Mouse (Mus musculus): ENCODE measurements around the gene Matn1. TPM values are rescaled to one million over a fixed set of nuclear protein-coding genes. Genes with fewer than 3 reads are reported as not detected.

Gene Matn1
- polyA plus RNA-seq, 1 experiment from 2014 or later: 0.41 TPM

- H3K4me2 ChIP-seq (replicated peaks; ENCODE audit: low read depth, low read length): no peak overlapping the region
- H3K27me3 ChIP-seq (ENCODE audit: control insufficient read depth, insufficient read depth, low read length): no peaks in the 10 kb centered on the region
- no peak overlapping the region for H3K9ac ChIP-seq (ENCODE audit: low read depth, low read length)
- peaks cover 15% of the 10 kb centered on the region; the same call in 1 of the 2 replicates for H3K4me1 ChIP-seq (ENCODE audit: control insufficient read depth, insufficient read depth, low read length)
- WGBS: 68% methylated on average over 10 of the region's 10 CpGs
- no peak for ATAC-seq (ENCODE audit: low FRiP score, low TSS enrichment)
- no peak overlapping the region for H3K4me3 ChIP-seq (ENCODE audit: low read length)
- H3K9me3 ChIP-seq (ENCODE audit: control insufficient read depth, low read length): no peaks in the 10 kb centered on the region
- H3K27ac ChIP-seq (ENCODE audit: low read depth, low read length): no peak overlapping the region
- no peaks in the 10 kb centered on the region for H3K36me3 ChIP-seq (ENCODE audit: control insufficient read depth, insufficient read depth, low read length)
Measured at GRCm38 (mm10) chr4:130921986-130922385, 22.2 kb upstream of the Matn1 start.

DNA sequence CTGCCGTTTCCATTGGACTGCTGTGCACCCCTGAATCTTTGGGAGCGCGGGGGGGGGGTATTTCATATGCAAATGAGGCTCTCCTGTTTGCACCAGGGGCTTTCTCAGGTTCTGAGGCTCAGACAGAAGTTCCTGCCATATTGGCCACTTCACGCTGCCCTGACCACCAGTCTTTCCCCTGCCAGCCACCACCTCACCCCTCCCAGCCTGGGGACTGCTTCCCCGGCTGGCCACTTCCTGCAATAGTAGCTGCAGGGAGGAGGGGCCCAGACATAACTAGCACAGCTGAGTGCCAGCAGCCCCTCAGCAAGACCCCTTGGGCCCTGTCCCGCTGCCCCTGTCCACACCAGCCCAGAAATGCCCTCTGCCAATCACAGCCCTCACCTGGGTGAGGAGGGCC is 17.9 kb upstream of the Matn1 start:
- Histone ChIP-seq H3K9ac (ENCODE audit: low read depth, low read length) (no peak overlapping the region), H3K36me3 (ENCODE audit: control insufficient read depth, insufficient read depth, low read length) (no peaks in the 10 kb centered on the region), H3K4me1 (ENCODE audit: control insufficient read depth, insufficient read depth, low read length) (no peaks in the 10 kb centered on the region), H3K4me2 (replicated peaks; ENCODE audit: low read depth, low read length) (no peak overlapping the region), H3K27me3 (ENCODE audit: control insufficient read depth, insufficient read depth, low read length) (no peaks in the 10 kb centered on the region), H3K9me3 (ENCODE audit: control insufficient read depth, low read length) (no peaks in the 10 kb centered on the region), H3K27ac (ENCODE audit: low read depth, low read length) (no peak overlapping the region), H3K4me3 (ENCODE audit: low read length) (no peak overlapping the region)
- no peak for ATAC-seq (ENCODE audit: low FRiP score, low TSS enrichment)
- WGBS: 53% methylated on average over 6 of the region's 6 CpGs

GRCm38 (mm10) chr4:130927821-130928220 is 16.4 kb upstream of the Matn1 start:
- H3K9ac ChIP-seq (ENCODE audit: low read depth, low read length): no peak overlapping the region
- H3K9me3 ChIP-seq (ENCODE audit: control insufficient read depth, low read length): no peaks in the 10 kb centered on the region
- 90% methylated on average over 12 of the region's 12 CpGs for WGBS
- no peak for ATAC-seq (ENCODE audit: low FRiP score, low TSS enrichment)
- H3K4me1 ChIP-seq (ENCODE audit: control insufficient read depth, insufficient read depth, low read length): no peaks in the 10 kb centered on the region
- no peaks in the 10 kb centered on the region for H3K36me3 ChIP-seq (ENCODE audit: control insufficient read depth, insufficient read depth, low read length)
- H3K4me3 ChIP-seq (ENCODE audit: low read length): no peak overlapping the region
- H3K4me2 ChIP-seq (replicated peaks; ENCODE audit: low read depth, low read length): no peak overlapping the region
- H3K27me3 ChIP-seq (ENCODE audit: control insufficient read depth, insufficient read depth, low read length): no peaks in the 10 kb centered on the region
- no peak overlapping the region for H3K27ac ChIP-seq (ENCODE audit: low read depth, low read length)

DNA sequence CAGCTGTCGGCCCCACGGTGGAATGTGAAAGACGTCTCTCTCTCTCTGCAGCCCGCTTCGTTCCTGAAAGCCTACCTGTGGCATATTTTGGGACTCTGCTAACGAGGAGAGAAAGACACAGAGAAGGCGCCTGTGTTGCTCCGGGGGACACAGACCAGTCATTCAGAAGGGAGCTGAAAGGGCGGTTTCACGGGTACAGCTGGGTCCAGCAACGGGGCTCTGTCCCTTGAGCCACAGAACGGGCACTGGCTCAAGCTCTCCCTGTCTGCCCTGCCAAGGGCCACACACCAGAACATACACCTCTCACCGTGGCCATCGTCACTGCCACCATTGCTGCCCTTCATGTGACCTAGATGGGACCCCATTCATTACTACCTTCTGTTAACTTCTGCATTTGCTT is 1.5 kb upstream of the Matn1 start:
- H3K4me3 ChIP-seq (ENCODE audit: low read length): no peak overlapping the region
- H3K4me2 ChIP-seq (replicated peaks; ENCODE audit: low read depth, low read length): no peak overlapping the region
- no peaks in the 10 kb centered on the region for H3K9me3 ChIP-seq (ENCODE audit: control insufficient read depth, low read length)
- H3K36me3 ChIP-seq (ENCODE audit: control insufficient read depth, insufficient read depth, low read length): no peaks in the 10 kb centered on the region
- no peak overlapping the region for H3K9ac ChIP-seq (ENCODE audit: low read depth, low read length)
- no peaks in the 10 kb centered on the region for H3K27me3 ChIP-seq (ENCODE audit: control insufficient read depth, insufficient read depth, low read length)
- no peak overlapping the region for H3K27ac ChIP-seq (ENCODE audit: low read depth, low read length)
- WGBS: 71% methylated on average over 14 of the region's 14 CpGs
- no peaks in the 10 kb centered on the region for H3K4me1 ChIP-seq (ENCODE audit: control insufficient read depth, insufficient read depth, low read length)
- ATAC-seq (ENCODE audit: low FRiP score, low TSS enrichment): no peak

GRCm38 (mm10) chr4:130944779-130945178 is 594 bp downstream of the Matn1 start:
- 76% methylated on average over 7 of the region's 7 CpGs for WGBS
- H3K36me3 ChIP-seq (ENCODE audit: control insufficient read depth, insufficient read depth, low read length): no peaks in the 10 kb centered on the region

DNA sequence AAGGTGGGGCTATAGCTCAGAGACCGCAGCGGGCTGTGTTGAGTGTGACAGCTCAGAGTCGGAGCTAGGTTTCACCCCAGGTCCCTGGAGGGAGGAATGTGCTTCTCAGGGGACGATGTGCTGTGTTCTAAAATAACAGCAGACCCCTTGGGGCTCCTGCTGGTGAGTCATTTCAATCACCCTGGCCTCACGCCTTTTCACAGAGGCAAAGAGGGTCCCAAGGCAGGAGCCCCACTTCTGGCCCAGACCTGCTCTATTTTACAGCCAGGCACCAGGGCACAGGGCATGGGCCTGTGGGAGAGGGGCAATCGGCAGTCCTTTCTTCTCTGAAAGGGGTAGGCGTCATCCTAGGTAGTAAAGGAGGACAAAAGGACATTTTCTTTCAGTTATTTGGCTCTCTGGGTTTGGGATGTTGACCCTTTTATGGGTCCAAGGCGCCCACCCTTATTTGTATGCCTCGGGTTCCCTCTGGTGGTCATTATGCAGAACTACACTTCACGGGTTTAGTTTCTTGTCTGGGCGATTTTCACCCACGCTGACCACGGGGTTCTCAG is 3.0 kb downstream of the Matn1 start:
- Histone ChIP-seq H3K4me2 (replicated peaks; ENCODE audit: low read depth, low read length) (no peak overlapping the region), H3K4me1 (ENCODE audit: control insufficient read depth, insufficient read depth, low read length) (no peaks in the 10 kb centered on the region), H3K4me3 (ENCODE audit: low read length) (no peak overlapping the region), H3K36me3 (ENCODE audit: control insufficient read depth, insufficient read depth, low read length) (no peaks in the 10 kb centered on the region), H3K27ac (ENCODE audit: low read depth, low read length) (no peak overlapping the region), H3K27me3 (ENCODE audit: control insufficient read depth, insufficient read depth, low read length) (no peaks in the 10 kb centered on the region), H3K9ac (ENCODE audit: low read depth, low read length) (no peak overlapping the region), H3K9me3 (ENCODE audit: control insufficient read depth, low read length) (no peaks in the 10 kb centered on the region)
- WGBS: 19% methylated on average over 13 of the region's 13 CpGs
- ATAC-seq (ENCODE audit: low FRiP score, low TSS enrichment): peak; percentile 56; the same call in 1 of the 2 replicates

More at GRCm38 (mm10) chr4:130944779-130945178, 594 bp downstream of the Matn1 start:
- H3K9me3 ChIP-seq (ENCODE audit: control insufficient read depth, low read length): no peaks in the 10 kb centered on the region
- H3K4me3 ChIP-seq (ENCODE audit: low read length): no peak overlapping the region
- no peak overlapping the region for H3K27ac ChIP-seq (ENCODE audit: low read depth, low read length)
- ATAC-seq (ENCODE audit: low FRiP score, low TSS enrichment): no peak
- H3K27me3 ChIP-seq (ENCODE audit: control insufficient read depth, insufficient read depth, low read length): no peaks in the 10 kb centered on the region
- H3K9ac ChIP-seq (ENCODE audit: low read depth, low read length): no peak overlapping the region
- no peaks in the 10 kb centered on the region for H3K4me1 ChIP-seq (ENCODE audit: control insufficient read depth, insufficient read depth, low read length)
- no peak overlapping the region for H3K4me2 ChIP-seq (replicated peaks; ENCODE audit: low read depth, low read length)

DNA sequence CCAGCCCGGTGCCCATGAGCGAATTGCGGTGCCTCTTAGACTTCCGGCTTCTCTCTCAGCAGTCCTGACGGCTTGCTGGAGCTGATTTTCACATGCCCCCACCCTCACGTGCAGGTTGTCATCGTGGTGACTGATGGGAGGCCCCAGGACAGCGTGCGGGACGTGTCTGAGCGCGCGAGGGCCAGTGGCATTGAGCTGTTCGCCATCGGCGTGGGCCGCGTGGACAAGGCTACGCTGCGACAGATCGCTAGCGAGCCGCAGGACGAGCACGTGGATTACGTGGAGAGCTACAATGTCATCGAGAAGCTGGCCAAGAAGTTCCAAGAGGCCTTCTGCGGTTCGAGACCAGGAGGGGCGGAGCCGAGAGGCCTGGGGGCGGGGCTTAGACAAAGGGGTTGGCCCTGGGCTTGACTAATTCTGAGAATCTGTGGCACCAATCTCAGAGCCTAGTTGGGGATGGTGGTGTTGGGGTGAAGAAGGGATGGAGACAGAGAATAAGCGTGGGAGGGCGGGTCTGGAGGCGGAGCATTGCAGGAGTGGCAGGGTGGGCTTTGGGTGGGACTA is 5.7 kb downstream of the Matn1 start:
- 0 out of 2 replicates have a peak, but pooled peaks cover 2% of the 10 kb centered on the region for H3K4me1 ChIP-seq (ENCODE audit: control insufficient read depth, insufficient read depth, low read length)
- ATAC-seq (ENCODE audit: low FRiP score, low TSS enrichment): no peak

DNA sequence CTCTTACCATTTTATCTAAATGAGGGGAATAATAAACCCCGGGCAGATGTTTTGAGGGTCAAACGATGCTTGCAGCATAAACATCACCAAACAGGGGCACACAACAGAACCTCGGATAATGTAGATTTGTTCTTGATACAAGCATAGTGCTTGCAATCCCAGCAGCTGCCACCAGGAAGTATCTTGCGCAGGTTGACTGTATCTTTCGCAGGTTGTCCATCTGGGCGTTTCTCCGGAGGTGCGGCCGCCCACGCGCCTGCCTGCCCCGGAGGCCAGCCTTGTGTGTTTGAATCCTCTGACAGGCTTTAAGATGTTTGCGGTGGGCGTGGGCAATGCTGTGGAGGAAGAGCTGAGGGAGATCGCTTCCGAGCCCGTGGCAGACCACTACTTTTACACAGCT is 8.3 kb downstream of the Matn1 start:
- 39% methylated on average over 17 of the region's 17 CpGs for WGBS

More for the DNA sequence above, 5.7 kb downstream of the Matn1 start:
- no peak overlapping the region for H3K4me3 ChIP-seq (ENCODE audit: low read length)
- no peaks in the 10 kb centered on the region for H3K27me3 ChIP-seq (ENCODE audit: control insufficient read depth, insufficient read depth, low read length)
- no peak overlapping the region for H3K27ac ChIP-seq (ENCODE audit: low read depth, low read length)
- H3K4me2 ChIP-seq (replicated peaks; ENCODE audit: low read depth, low read length): no peak overlapping the region
- 84% methylated on average over 35 of the region's 35 CpGs for WGBS
- no peaks in the 10 kb centered on the region for H3K9me3 ChIP-seq (ENCODE audit: control insufficient read depth, low read length)
- H3K9ac ChIP-seq (ENCODE audit: low read depth, low read length): no peak overlapping the region
- H3K36me3 ChIP-seq (ENCODE audit: control insufficient read depth, insufficient read depth, low read length): no peaks in the 10 kb centered on the region

DNA sequence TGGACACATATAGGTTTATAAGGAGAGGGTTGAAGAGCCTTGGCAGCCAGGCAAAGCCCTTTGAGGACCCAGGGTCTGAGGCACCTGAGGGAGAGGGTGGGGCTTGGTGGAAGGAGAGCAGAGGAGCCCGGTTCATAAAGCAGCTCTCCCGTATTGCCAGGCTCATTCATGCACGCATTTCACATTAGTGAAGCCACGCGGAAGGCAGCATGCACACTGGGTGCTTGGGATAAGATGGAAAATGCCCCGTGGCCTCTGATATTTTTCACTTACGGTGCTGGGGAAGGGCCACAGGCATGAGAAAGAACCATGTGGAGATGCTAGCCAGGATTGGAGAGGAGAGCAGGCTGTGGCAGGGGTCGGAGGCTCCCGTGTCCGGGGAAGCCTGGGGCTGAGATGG is 13.0 kb downstream of the Matn1 start:
- 64% methylated on average over 10 of the region's 10 CpGs for WGBS
- no peak overlapping the region for H3K4me2 ChIP-seq (replicated peaks; ENCODE audit: low read depth, low read length)
- no peak overlapping the region for H3K9ac ChIP-seq (ENCODE audit: low read depth, low read length)
- no peaks in the 10 kb centered on the region for H3K36me3 ChIP-seq (ENCODE audit: control insufficient read depth, insufficient read depth, low read length)
- ATAC-seq (ENCODE audit: low FRiP score, low TSS enrichment): no peak
- H3K27ac ChIP-seq (ENCODE audit: low read depth, low read length): no peak overlapping the region
- H3K4me3 ChIP-seq (ENCODE audit: low read length): no peak overlapping the region
- H3K4me1 ChIP-seq (ENCODE audit: control insufficient read depth, insufficient read depth, low read length): 0 out of 2 replicates have a peak, but pooled peaks cover 2% of the 10 kb centered on the region
- H3K27me3 ChIP-seq (ENCODE audit: control insufficient read depth, insufficient read depth, low read length): no peaks in the 10 kb centered on the region
- H3K9me3 ChIP-seq (ENCODE audit: control insufficient read depth, low read length): no peaks in the 10 kb centered on the region

More for the DNA sequence above, 8.3 kb downstream of the Matn1 start:
- H3K36me3 ChIP-seq (ENCODE audit: control insufficient read depth, insufficient read depth, low read length): no peaks in the 10 kb centered on the region
- ATAC-seq (ENCODE audit: low FRiP score, low TSS enrichment): no peak
- H3K9ac ChIP-seq (ENCODE audit: low read depth, low read length): no peak overlapping the region
- no peaks in the 10 kb centered on the region for H3K9me3 ChIP-seq (ENCODE audit: control insufficient read depth, low read length)
- H3K4me1 ChIP-seq (ENCODE audit: control insufficient read depth, insufficient read depth, low read length): 0 out of 2 replicates have a peak, but pooled peaks cover 2% of the 10 kb centered on the region
- H3K4me2 ChIP-seq (replicated peaks; ENCODE audit: low read depth, low read length): 0 out of 2 replicates have a peak overlapping the region, but pooled peaks have one; percentile 2
- H3K4me3 ChIP-seq (ENCODE audit: low read length): no peak overlapping the region
- no peak overlapping the region for H3K27ac ChIP-seq (ENCODE audit: low read depth, low read length)
- no peaks in the 10 kb centered on the region for H3K27me3 ChIP-seq (ENCODE audit: control insufficient read depth, insufficient read depth, low read length)
